Mouse (Mus musculus): ENCODE data around the gene Tet2. TPM values are rescaled to one million over a fixed set of nuclear protein-coding genes. Genes with fewer than 3 reads are reported as not detected.

Gene Tet2
- polyA plus RNA-seq, 1 experiment, result 84.9 TPM

DNA sequence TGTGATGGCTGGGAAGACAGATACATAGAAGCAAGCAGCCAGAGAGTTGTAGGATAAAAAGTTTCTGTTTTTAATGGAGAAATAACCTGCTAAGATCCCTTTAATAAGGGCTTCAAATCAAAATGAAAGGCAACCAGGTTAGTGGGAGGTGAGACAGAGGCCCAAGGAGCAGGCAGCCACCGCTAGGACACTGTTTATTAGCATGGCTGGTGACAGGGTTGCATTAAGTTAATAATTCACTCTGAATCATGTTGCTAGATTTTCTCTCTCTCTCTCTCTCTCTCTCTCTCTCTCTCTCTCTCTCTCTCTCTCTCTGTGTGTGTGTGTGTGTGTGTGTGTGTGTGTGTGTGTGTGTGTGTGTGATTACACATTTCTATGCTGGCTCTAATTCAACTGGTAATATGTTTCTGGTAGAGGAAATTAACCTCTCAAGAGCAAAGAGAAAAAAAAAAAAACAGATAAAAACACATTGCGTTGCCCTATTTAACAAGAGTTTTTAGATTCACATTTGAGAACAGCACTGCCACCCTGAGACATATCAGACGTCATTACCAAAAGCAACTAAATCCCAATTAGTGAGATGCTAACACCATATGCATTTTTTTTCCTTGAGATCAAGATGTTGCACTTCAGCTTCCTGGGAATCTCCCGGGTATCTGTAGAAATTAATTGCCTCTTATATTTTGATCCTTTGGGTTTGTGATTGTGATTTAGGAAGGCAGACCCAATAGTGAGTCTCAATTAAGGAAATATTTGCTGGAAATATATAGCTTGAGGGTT, 115.4 kb downstream of the Tet2 start:
- H3K4me3 ChIP-seq (ENCODE audit: insufficient read depth, low read length), result no peak overlapping the region
- no peak overlapping the region for H3K27ac ChIP-seq (ENCODE audit: insufficient read depth, low read depth, low read length)
- H3K4me1 ChIP-seq (ENCODE audit: control insufficient read depth, insufficient read depth, low read length), result no peaks in the 10 kb centered on the region
- no peak for TF ChIP-seq POLR2A (IDR thresholded peaks at IDR 0.05; ENCODE audit: borderline replicate concordance, low read depth, low read length)
- no peak for TF ChIP-seq CTCF (IDR thresholded peaks at IDR 0.05; ENCODE audit: low read depth, low read length)

- H3K4me3 ChIP-seq (ENCODE audit: insufficient read depth, low read length), result no peak overlapping the region
- no peak overlapping the region for H3K27ac ChIP-seq (ENCODE audit: insufficient read depth, low read depth, low read length)
- H3K4me1 ChIP-seq (ENCODE audit: control insufficient read depth, insufficient read depth, low read length), result no peaks in the 10 kb centered on the region
- no peak for TF ChIP-seq CTCF (IDR thresholded peaks at IDR 0.05; ENCODE audit: low read depth, low read length)
- no peak for TF ChIP-seq POLR2A (IDR thresholded peaks at IDR 0.05; ENCODE audit: borderline replicate concordance, low read depth, low read length)
Measured at GRCm38 (mm10) chr3:133428003-133428402, 116.9 kb downstream of the Tet2 start.

- H3K4me1 ChIP-seq (ENCODE audit: control insufficient read depth, insufficient read depth, low read length), result no peaks in the 10 kb centered on the region
- no peak for TF ChIP-seq CTCF (IDR thresholded peaks at IDR 0.05; ENCODE audit: low read depth, low read length)
- no peak overlapping the region for H3K27ac ChIP-seq (ENCODE audit: insufficient read depth, low read depth, low read length)
- no peak overlapping the region for H3K4me3 ChIP-seq (ENCODE audit: insufficient read depth, low read length)
Measured at GRCm38 (mm10) chr3:133423073-133423472, 121.9 kb downstream of the Tet2 start.

- Histone ChIP-seq H3K4me3 (ENCODE audit: insufficient read depth, low read length) (no peak overlapping the region), H3K27ac (ENCODE audit: insufficient read depth, low read depth, low read length) (no peak overlapping the region), H3K4me1 (ENCODE audit: control insufficient read depth, insufficient read depth, low read length) (no peaks in the 10 kb centered on the region)
- TF ChIP-seq POLR2A (IDR thresholded peaks at IDR 0.05; ENCODE audit: borderline replicate concordance, low read depth, low read length) (no peak), CTCF (IDR thresholded peaks at IDR 0.05; ENCODE audit: low read depth, low read length) (no peak)
Measured at GRCm38 (mm10) chr3:133414747-133415146, 130.2 kb downstream of the Tet2 start.

Other genes starting within 250 kb of the Tet2 start
- gene Ppa2, start 235.0 kb downstream of the Tet2 start, polyA plus RNA-seq (2012; ENCODE audit: insufficient read depth, insufficient read length, missing spikeins), result 28.4 and 34.0 TPM in 2 replicates

Measured in bone marrow macrophage, adult 2 months (primary cell).